Mouse (Mus musculus) heart, embryonic 14.5 days (tissue): ENCODE data around the gene Gm6993. TPM values are rescaled to one million over a fixed set of nuclear protein-coding genes. Genes with fewer than 3 reads are reported as not detected.

Source experiments
- ATAC-seq: fragments of 200-750 bp; cut with Nextera tagmentation; 2 replicates; pipeline ENCODE4 v1.8.0; 2017; ENCODE audit warnings: low read depth, moderate TSS enrichment; ENCODE audit not compliant: insufficient number of reproducible peaks, insufficient read depth, low FRiP score
- H3K27ac ChIP-seq, 2 experiments: fragments of 200-500 bp in 1 of 2; fragments of 300-500 bp in 1 of 2; sonication (generic) in 1 of 2; replicated peaks in 1 of 2; 2 replicates each; pipeline ENCODE4 v1.5.1; 2012 to 2014; ENCODE audit warnings: low read depth in 2 of 2, low read length in 2 of 2, control low read depth in 1 of 2, mild to moderate bottlenecking in 1 of 2, mixed read lengths in 1 of 2; ENCODE audit not compliant: control insufficient read depth in 1 of 2, insufficient read depth in 1 of 2
- H3K27me3 ChIP-seq: fragments of 300-500 bp; sonication (generic); 2 replicates; pipeline ENCODE4 v1.6.1; 2014; ENCODE audit warnings: mild to moderate bottlenecking, low read length, control low read depth; ENCODE audit not compliant: control insufficient read depth, insufficient read depth
- H3K36me3 ChIP-seq: fragments of 300-500 bp; sonication (generic); 2 replicates; pipeline ENCODE4 v1.6.1; 2014; ENCODE audit warnings: mild to moderate bottlenecking, control low read depth, low read length, mixed read lengths; ENCODE audit not compliant: control insufficient read depth, insufficient read depth
- H3K4me1 ChIP-seq, 2 experiments: fragments of 200-500 bp in 1 of 2; fragments of 300-500 bp in 1 of 2; sonication (generic) in 1 of 2; 2 replicates each; pipeline ENCODE4 v1.6.1; 2012 to 2014; ENCODE audit warnings: low read length in 2 of 2, control low read depth in 1 of 2, mixed read lengths in 1 of 2; ENCODE audit not compliant: control insufficient read depth in 2 of 2, insufficient read depth in 2 of 2
- H3K4me2 ChIP-seq: fragments of 300-500 bp; sonication (generic); 2 replicates; pipeline ENCODE4 v1.6.1; 2014; ENCODE audit warnings: mild to moderate bottlenecking, low read length
- H3K4me3 ChIP-seq, 2 experiments: fragments of 200-500 bp in 1 of 2; fragments of 300-500 bp in 1 of 2; sonication (generic) in 1 of 2; 2 replicates each; pipeline ENCODE4 v1.5.1; 2012 to 2014; ENCODE audit warnings: low read length in 2 of 2, mild to moderate bottlenecking in 2 of 2, control low read depth in 1 of 2, low read depth in 1 of 2, moderate library complexity in 1 of 2; ENCODE audit not compliant: control insufficient read depth in 1 of 2, insufficient read depth in 1 of 2
- H3K9ac ChIP-seq: fragments of 300-500 bp; sonication (generic); 2 replicates; pipeline ENCODE4 v1.6.1; 2014; ENCODE audit warnings: mild to moderate bottlenecking, low read length
- H3K9me3 ChIP-seq: fragments of 300-500 bp; sonication (generic); 2 replicates; pipeline ENCODE4 v1.6.1; 2016; ENCODE audit warnings: low read length, control low read depth; ENCODE audit not compliant: control insufficient read depth
- WGBS: fragments of 180-500 bp; shearing (Covaris S2); extraction: QIAGEN DNeasy Blood & Tissue Kit; methylation state at CpG from one replicate; pipeline ENCODE4 v1.1.7; 2014; 5-methylcytosine and 5-hydroxymethylcytosine counted together
- polyA plus RNA-seq: library from polyadenylated mRNA; unstranded; fragments of >200 nt; fragmentation: Nextera tagmentation; extraction: Ambion mirVana; gene quantifications from 2 replicates; pipeline ENCODE4 v1.2.1, GENCODE M21; 2014

The Gm6993 gene
- polyA plus RNA-seq, 1 experiment from 2014 or later: not detected

- no peak overlapping the region for H3K4me2 ChIP-seq
- H3K4me1 ChIP-seq: peaks cover 4 to 21% of the 10 kb centered on the region in 2 experiments; a peak in 3 of 4 replicates
- H3K9me3 ChIP-seq: no peaks in the 10 kb centered on the region
- no peak overlapping the region for H3K4me3 ChIP-seq
- H3K27me3 ChIP-seq: no peaks in the 10 kb centered on the region
- no peak for ATAC-seq
- no peak overlapping the region for H3K27ac ChIP-seq
- no peaks in the 10 kb centered on the region for H3K36me3 ChIP-seq
- 57% methylated on average over 8 of the region's 8 CpGs for WGBS
- no peak overlapping the region for H3K9ac ChIP-seq
Observed at GRCm38 (mm10) chr12:31225451-31225850, 15.1 kb upstream of the Gm6993 start.

GRCm38 (mm10) chr12:31227167-31227566 is 13.4 kb upstream of the Gm6993 start:
- Histone ChIP-seq H3K4me3 (no peak overlapping the region), H3K27ac (no peak overlapping the region), H3K36me3 (no peaks in the 10 kb centered on the region), H3K9me3 (no peaks in the 10 kb centered on the region), H3K9ac (no peak overlapping the region), H3K4me2 (no peak overlapping the region), H3K4me1 (peaks cover 6 to 25% of the 10 kb centered on the region in 2 experiments), H3K27me3 (no peaks in the 10 kb centered on the region)
- no peak for ATAC-seq
- 90% methylated on average over 3 of the region's 3 CpGs for WGBS

DNA sequence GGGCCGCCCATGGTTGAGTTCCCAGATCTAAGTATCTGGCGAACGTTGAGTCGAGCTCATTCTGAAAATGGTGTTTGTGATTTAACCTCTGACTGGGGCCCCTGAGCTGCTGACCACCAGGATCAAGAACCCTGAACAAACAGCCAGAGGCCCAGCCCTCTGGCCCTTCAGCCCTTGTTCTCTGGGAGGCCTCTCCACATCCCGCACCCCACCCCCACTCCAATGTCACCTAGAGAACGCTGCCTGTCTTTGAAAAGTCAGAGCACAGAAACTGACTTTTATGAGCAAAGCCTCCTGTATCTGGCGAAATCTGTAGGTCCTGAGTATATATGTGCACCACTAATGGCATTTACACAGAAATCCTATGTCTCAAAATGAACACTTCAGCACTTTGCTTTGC is 11.7 kb upstream of the Gm6993 start:
- 32% methylated on average over 7 of the region's 7 CpGs for WGBS
- H3K27me3 ChIP-seq: no peaks in the 10 kb centered on the region
- H3K4me2 ChIP-seq: no peak overlapping the region
- H3K36me3 ChIP-seq: no peaks in the 10 kb centered on the region
- ATAC-seq: no peak
- H3K9me3 ChIP-seq: no peaks in the 10 kb centered on the region
- H3K4me3 ChIP-seq: no peak overlapping the region
- H3K9ac ChIP-seq: no peak overlapping the region
- H3K4me1 ChIP-seq: peaks cover 10 to 28% of the 10 kb centered on the region in 2 experiments
- H3K27ac ChIP-seq: peak overlapping the region; percentile 15 to 67; a peak in 2 of 4 replicates

- no peak for ATAC-seq
- H3K9me3 ChIP-seq: no peaks in the 10 kb centered on the region
- H3K27me3 ChIP-seq: no peaks in the 10 kb centered on the region
- peaks cover 14 to 36% of the 10 kb centered on the region in 2 experiments for H3K4me1 ChIP-seq
- 90% methylated on average over 1 of the region's 1 CpGs for WGBS
- no peak overlapping the region for H3K4me2 ChIP-seq
- H3K27ac ChIP-seq: no peak overlapping the region
- no peaks in the 10 kb centered on the region for H3K36me3 ChIP-seq
- no peak overlapping the region for H3K4me3 ChIP-seq
- no peak overlapping the region for H3K9ac ChIP-seq
Observed at GRCm38 (mm10) chr12:31232635-31233034, 7.9 kb upstream of the Gm6993 start.

- no peaks in the 10 kb centered on the region for H3K9me3 ChIP-seq
- no peak overlapping the region for H3K4me3 ChIP-seq
- WGBS: 92% methylated on average over 6 of the region's 6 CpGs
- peaks cover 13 to 30% of the 10 kb centered on the region in 2 experiments for H3K4me1 ChIP-seq
- H3K27me3 ChIP-seq: no peaks in the 10 kb centered on the region
- H3K4me2 ChIP-seq: no peak overlapping the region
- H3K27ac ChIP-seq: no peak overlapping the region
- ATAC-seq: no peak
- H3K36me3 ChIP-seq: no peaks in the 10 kb centered on the region
- H3K9ac ChIP-seq: no peak overlapping the region
Observed at GRCm38 (mm10) chr12:31235018-31235417, 5.6 kb upstream of the Gm6993 start.

- Histone ChIP-seq H3K4me2 (no peak overlapping the region), H3K4me3 (no peak overlapping the region), H3K4me1 (peaks cover 11 to 25% of the 10 kb centered on the region in 2 experiments), H3K36me3 (no peaks in the 10 kb centered on the region), H3K27ac (no peak overlapping the region), H3K9me3 (no peaks in the 10 kb centered on the region), H3K27me3 (no peaks in the 10 kb centered on the region), H3K9ac (no peak overlapping the region)
- no peak for ATAC-seq
- WGBS: 61% methylated on average over 12 of the region's 12 CpGs
Observed at GRCm38 (mm10) chr12:31236861-31237595, 3.5 kb upstream of the Gm6993 start.

DNA sequence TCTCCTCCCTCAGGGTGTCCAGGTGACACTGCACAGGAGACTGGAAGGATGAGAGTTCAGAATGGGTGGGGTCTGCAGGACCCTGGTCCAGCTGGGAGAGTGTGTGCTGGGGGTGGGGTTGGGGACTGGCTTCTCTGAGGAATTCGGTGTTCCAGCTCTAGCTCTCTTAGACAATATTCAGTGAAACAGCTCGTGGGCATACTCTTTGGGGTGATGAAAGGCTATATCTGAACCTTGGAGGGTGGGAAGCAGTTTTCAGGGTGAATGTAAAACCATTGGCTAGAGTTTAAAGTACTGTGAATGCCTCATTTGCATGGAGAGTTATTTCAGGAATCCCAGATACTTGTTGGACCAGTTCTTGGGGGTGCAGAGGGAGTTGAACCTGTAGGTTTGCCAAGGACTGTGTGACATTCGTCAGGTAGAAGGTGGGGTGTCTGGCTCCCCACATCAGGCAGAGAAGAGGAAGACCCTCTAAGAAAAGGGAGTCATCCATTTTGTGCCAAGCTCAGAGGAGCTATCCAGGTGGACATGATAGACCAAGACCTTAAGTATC is 1.5 kb upstream of the Gm6993 start:
- Histone ChIP-seq H3K27ac (no peak overlapping the region), H3K36me3 (no peaks in the 10 kb centered on the region), H3K9me3 (no peaks in the 10 kb centered on the region), H3K9ac (no peak overlapping the region), H3K27me3 (no peaks in the 10 kb centered on the region), H3K4me1 (peaks cover 7 to 15% of the 10 kb centered on the region in 2 experiments), H3K4me2 (no peak overlapping the region), H3K4me3 (no peak overlapping the region)
- ATAC-seq: no peak
- WGBS: 79% methylated on average over 3 of the region's 3 CpGs
